Mouse (Mus musculus): ENCODE results near the gene Olfr723.
"Not testable (repeated sequence)": the region's sequence is repeated elsewhere in the genome, so short reads cannot be mapped to it uniquely, and the experiment has no call there.

Gene Olfr723

GRCm38 (mm10) chr14:49931687-49932086 lies at the start of gene Olfr723:
Gene Olfr723, minus strand, starts transcription at chr14:49931787.
- not testable (repeated sequence) for DNase-seq (ENCODE audit: low spot score in 2 of 2)

GRCm38 (mm10) chr14:49963174-49963573 lies 31.6 kb upstream of the Olfr723 start, which contains the start of gene Olfr724:
Gene Olfr724, minus strand, starts transcription at chr14:49963274.
- not testable (repeated sequence) for DNase-seq (ENCODE audit: low spot score in 2 of 2)

GRCm38 (mm10) chr14:49955890-49956289 lies 24.3 kb upstream of the Olfr723 start:
- no peak for DNase-seq (ENCODE audit: low spot score in 2 of 2)

GRCm38 (mm10) chr14:49901899-49902298 lies 29.7 kb downstream of the Olfr723 start, which contains the start of gene Olfr722:
Gene Olfr722, minus strand, starts transcription at chr14:49901999.
- DNase-seq (ENCODE audit: low spot score in 2 of 2), result no peak

All from right cerebral cortex, postnatal 10 days (tissue).